Mouse (Mus musculus) lung, postnatal 0 days (tissue): ENCODE data around the gene Snx4. TPM values are rescaled to one million over a fixed set of nuclear protein-coding genes. Genes with fewer than 3 reads are reported as not detected.

Experiments used
- ATAC-seq: fragments of 200-750 bp; cut with Nextera tagmentation; 2 replicates; pipeline ENCODE4 v1.8.0; 2017; ENCODE audit warnings: moderate library complexity
- DNase-seq: peaks from one replicate; pipeline ENCODE4 v3.0.0-alpha.2; 2016; ENCODE audit warnings: low spot score
- H3K27ac ChIP-seq: fragments of 300-500 bp; sonication (generic); 2 replicates; pipeline ENCODE4 v1.5.1; 2014; ENCODE audit warnings: antibody characterized with exemption, mild to moderate bottlenecking, low read length, mixed read lengths
- H3K27me3 ChIP-seq: fragments of 300-500 bp; sonication (generic); replicated peaks from 2 replicates; pipeline ENCODE4 v1.6.1; 2014; ENCODE audit warnings: low read length, mixed read lengths; ENCODE audit not compliant: insufficient read depth
- H3K36me3 ChIP-seq: fragments of 300-500 bp; sonication (generic); 2 replicates; pipeline ENCODE4 v1.6.1; 2014; ENCODE audit warnings: low read length, mixed read lengths; ENCODE audit not compliant: insufficient read depth
- H3K4me1 ChIP-seq: fragments of 300-500 bp; sonication (generic); 2 replicates; pipeline ENCODE4 v1.6.1; 2014; ENCODE audit warnings: antibody characterized with exemption, low read depth, low read length, mixed read lengths; ENCODE audit not compliant: insufficient read depth
- H3K4me2 ChIP-seq: fragments of 300-500 bp; sonication (generic); replicated peaks from 2 replicates; pipeline ENCODE4 v1.6.1; 2014; ENCODE audit warnings: low read depth, mild to moderate bottlenecking, low read length, moderate library complexity, mixed read lengths
- H3K4me3 ChIP-seq: fragments of 300-500 bp; sonication (generic); 2 replicates; pipeline ENCODE4 v1.5.1; 2014; ENCODE audit warnings: low read depth, low read length
- H3K9ac ChIP-seq: fragments of 300-500 bp; sonication (generic); replicated peaks from 2 replicates; pipeline ENCODE4 v1.6.1; 2014; ENCODE audit warnings: low read depth, mild to moderate bottlenecking
- H3K9me3 ChIP-seq: fragments of 300-500 bp; sonication (generic); 2 replicates; pipeline ENCODE4 v1.6.1; 2016; ENCODE audit warnings: low read length, mixed read lengths
- CTCF ChIP-seq: IDR thresholded peaks from 2 replicates; pipeline ENCODE4 v1.5.1; 2016; ENCODE audit warnings: antibody characterized with exemption, mild to moderate bottlenecking
- EP300 ChIP-seq: IDR thresholded peaks from 2 replicates; pipeline ENCODE4 v1.6.1; 2016; ENCODE audit warnings: antibody characterized with exemption, mild to moderate bottlenecking, control low read depth
- WGBS: fragments of 180-500 bp; shearing (Covaris S2); extraction: QIAGEN DNeasy Blood & Tissue Kit; methylation state at CpG from one replicate; pipeline ENCODE4 v1.1.7; 2014; 5-methylcytosine and 5-hydroxymethylcytosine counted together
- polyA plus RNA-seq: library from polyadenylated mRNA; unstranded; fragments of >200 nt; fragmentation: Nextera tagmentation; extraction: Ambion mirVana; gene quantifications from 2 replicates; pipeline ENCODE4 v1.2.1, GENCODE M21; 2015

The Snx4 gene
- polyA plus RNA-seq, 1 experiment from 2014 or later: 121 TPM

GRCm38 (mm10) chr16:33234128-33234527, 17.1 kb upstream of the Snx4 start:
- Histone ChIP-seq H3K27ac (no peak overlapping the region), H3K9me3 (no peaks in the 10 kb centered on the region), H3K9ac (no peak overlapping the region), H3K4me3 (no peak overlapping the region), H3K27me3 (no peaks in the 10 kb centered on the region), H3K4me1 (no peaks in the 10 kb centered on the region), H3K36me3 (peaks cover 22% of the 10 kb centered on the region; the same call in 1 of the 2 replicates), H3K4me2 (no peak overlapping the region)
- ATAC-seq (no peak), DNase-seq (no peak)
- WGBS: 91% methylated on average over 12 of the region's 12 CpGs
- TF ChIP-seq CTCF: no peak
- TF ChIP-seq EP300: no peak

GRCm38 (mm10) chr16:33236151-33236550, 15.1 kb upstream of the Snx4 start:
- ATAC-seq (no peak), DNase-seq (no peak)
- Histone ChIP-seq H3K9me3 (no peaks in the 10 kb centered on the region), H3K4me3 (no peak overlapping the region), H3K27ac (no peak overlapping the region), H3K4me2 (no peak overlapping the region), H3K36me3 (peaks cover 22% of the 10 kb centered on the region; the same call in 1 of the 2 replicates), H3K27me3 (no peaks in the 10 kb centered on the region), H3K4me1 (no peaks in the 10 kb centered on the region), H3K9ac (no peak overlapping the region)
- 49% methylated on average over 6 of the region's 6 CpGs for WGBS
- TF ChIP-seq EP300: no peak
- no peak for TF ChIP-seq CTCF

GRCm38 (mm10) chr16:33239305-33239704, 11.9 kb upstream of the Snx4 start:
- Histone ChIP-seq H3K4me2 (no peak overlapping the region), H3K4me3 (no peak overlapping the region), H3K36me3 (peaks cover 11% of the 10 kb centered on the region), H3K27ac (no peak overlapping the region), H3K27me3 (no peaks in the 10 kb centered on the region), H3K4me1 (no peaks in the 10 kb centered on the region), H3K9ac (no peak overlapping the region), H3K9me3 (no peaks in the 10 kb centered on the region)
- WGBS: 88% methylated on average over 2 of the region's 2 CpGs
- ATAC-seq: no peak
- TF ChIP-seq CTCF (no peak), EP300 (no peak)
- DNase-seq: no peak

- ATAC-seq (peak; percentile 32; the same call in 1 of the 2 replicates), DNase-seq (peak; percentile 60)
- H3K4me2 ChIP-seq: no peak overlapping the region
- no peaks in the 10 kb centered on the region for H3K27me3 ChIP-seq
- no peak overlapping the region for H3K9ac ChIP-seq
- H3K4me3 ChIP-seq: no peak overlapping the region
- no peak for TF ChIP-seq CTCF
- TF ChIP-seq EP300: no peak
- no peak overlapping the region for H3K27ac ChIP-seq
- WGBS: 56% methylated on average over 6 of the region's 6 CpGs
- no peaks in the 10 kb centered on the region for H3K9me3 ChIP-seq
- H3K36me3 ChIP-seq: peaks cover 11% of the 10 kb centered on the region
- no peaks in the 10 kb centered on the region for H3K4me1 ChIP-seq
These were observed 9.2 kb upstream of the Snx4 start for GRCm38 (mm10) chr16:33242046-33242445.

GRCm38 (mm10) chr16:33244136-33244691, 7.0 kb upstream of the Snx4 start:
- peaks cover 11% of the 10 kb centered on the region for H3K36me3 ChIP-seq
- DNase-seq (no peak), ATAC-seq (peak; percentile 30; the same call in 1 of the 2 replicates)
- no peaks in the 10 kb centered on the region for H3K9me3 ChIP-seq
- TF ChIP-seq EP300 (no peak), CTCF (peak; percentile 63)
- H3K9ac ChIP-seq: no peak overlapping the region
- no peak overlapping the region for H3K4me2 ChIP-seq
- H3K4me3 ChIP-seq: no peak overlapping the region
- H3K4me1 ChIP-seq: no peaks in the 10 kb centered on the region
- H3K27me3 ChIP-seq: no peaks in the 10 kb centered on the region
- H3K27ac ChIP-seq: no peak overlapping the region
- WGBS: 90% methylated on average over 6 of the region's 6 CpGs

GRCm38 (mm10) chr16:33244933-33245470, 6.2 kb upstream of the Snx4 start:
- no peak overlapping the region for H3K27ac ChIP-seq

More at GRCm38 (mm10) chr16:33244933-33245470, 6.2 kb upstream of the Snx4 start:
- Histone ChIP-seq H3K4me1 (no peaks in the 10 kb centered on the region), H3K27me3 (no peaks in the 10 kb centered on the region), H3K4me3 (no peak overlapping the region), H3K9me3 (no peaks in the 10 kb centered on the region), H3K4me2 (no peak overlapping the region), H3K36me3 (peaks cover 5% of the 10 kb centered on the region; the same call in 1 of the 2 replicates), H3K9ac (no peak overlapping the region)
- no peak for TF ChIP-seq EP300
- ATAC-seq: no peak
- DNase-seq: no peak
- 93% methylated on average over 9 of the region's 9 CpGs for WGBS
